Mouse (Mus musculus): ENCODE data around the gene Gjb5. TPM values are rescaled to one million over a fixed set of nuclear protein-coding genes. Genes with fewer than 3 reads are reported as not detected.

The Gjb5 gene
- total RNA-seq, 2 experiments from 2014 or later, result 0.53 to 0.55 TPM

DNA sequence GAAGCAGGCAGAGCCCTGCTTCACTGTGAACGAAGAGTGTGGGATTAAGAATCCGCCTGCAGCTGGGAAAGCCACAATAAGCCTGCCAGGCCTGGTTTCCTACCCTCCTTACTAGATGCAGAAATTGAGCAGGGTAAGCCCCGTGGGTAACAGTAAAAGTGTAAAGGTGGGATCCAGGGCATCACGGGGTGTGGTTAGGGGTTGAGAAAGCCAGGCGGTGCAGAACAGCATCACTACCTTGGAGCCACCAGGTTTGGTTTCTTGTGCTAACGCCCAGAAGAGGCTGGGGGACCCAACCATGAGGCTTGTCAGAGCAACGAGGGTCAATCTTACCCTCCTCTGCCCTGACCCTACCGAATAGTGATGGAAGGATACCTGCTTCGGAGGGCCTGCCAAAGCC, 43.4 kb downstream of the Gjb5 start:
- no peak for DNase-seq
- intact Hi-C loops (cut with DNase I), result loop anchor here (10.0 kb wide), 1 partner anchor 240 kb away; the partner anchor contains the start of gene Zmym6

DNA sequence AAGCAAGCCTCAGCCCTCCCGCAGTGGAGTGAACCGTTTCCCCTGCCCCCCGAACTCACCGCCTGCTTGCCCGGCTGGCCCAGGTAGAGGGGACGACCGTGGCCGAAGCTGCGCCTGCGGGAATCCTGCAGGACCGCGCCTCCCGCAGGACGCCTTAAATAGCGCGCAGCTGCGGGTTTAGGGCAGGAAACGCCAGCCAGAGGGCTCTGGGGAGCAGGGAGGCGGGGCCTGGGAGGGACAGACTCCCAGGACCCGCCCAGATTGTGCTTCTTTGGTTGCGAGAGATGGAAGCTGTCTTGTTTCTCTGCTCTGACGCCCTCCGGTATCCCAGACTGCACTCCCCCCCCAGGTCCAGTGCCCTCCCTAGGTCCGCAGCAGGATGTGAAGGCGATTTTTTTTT, 44.1 kb downstream of the Gjb5 start, which contains the start of gene Gja4:
Gja4 (minus strand) TSS at position 179 of the 400 bp plus-strand sequence.
- peak; percentile 87 for DNase-seq
- intact Hi-C loops (cut with DNase I), result loop anchor here (10.0 kb wide), 1 partner anchor 239 kb away; the partner anchor contains the start of gene Zmym6

DNA sequence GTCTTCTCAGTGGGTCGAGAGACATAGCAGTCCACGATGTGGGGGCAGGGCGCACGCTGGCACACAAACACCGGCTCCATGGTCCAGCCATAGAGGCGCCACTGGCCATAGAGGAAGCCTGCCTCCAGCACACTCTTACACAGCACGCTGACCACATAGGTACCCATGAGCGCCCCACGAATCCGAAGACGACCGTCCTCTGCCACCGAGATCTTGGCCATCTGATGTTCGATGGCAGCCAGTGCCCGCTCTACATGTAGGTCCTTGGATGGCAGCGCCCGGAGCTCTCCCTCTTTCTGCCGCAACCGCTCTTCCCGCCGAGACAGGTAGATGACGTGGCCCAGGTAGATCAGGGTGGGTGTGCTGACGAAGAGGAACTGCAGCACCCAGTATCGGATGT, 45.6 kb downstream of the Gjb5 start:
- intact Hi-C loops (cut with DNase I), result loop anchor here (10.0 kb wide), 1 partner anchor 238 kb away; the partner anchor contains the start of gene Zmym6
- no peak for DNase-seq

DNA sequence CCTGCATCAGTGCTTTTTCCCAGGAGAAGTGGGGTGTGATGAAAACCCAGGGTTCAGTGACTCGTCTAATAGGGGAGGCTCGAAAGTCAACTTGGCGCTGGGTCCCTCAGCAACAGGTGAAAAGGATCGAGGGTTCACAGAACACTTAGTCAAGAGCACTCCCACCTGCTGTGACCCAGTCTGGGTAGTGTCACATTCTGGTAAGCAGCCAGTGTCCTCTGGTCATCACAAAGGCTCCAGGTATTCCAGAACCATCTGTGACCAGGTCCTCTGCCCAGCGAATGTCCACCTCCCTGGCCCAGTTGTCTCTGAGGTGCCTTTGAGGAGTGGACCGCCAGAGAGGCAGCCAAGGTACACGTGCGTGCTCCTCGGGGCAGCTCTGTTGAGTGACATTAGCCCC, 46.4 kb downstream of the Gjb5 start:
- DNase-seq, result no peak

DNA sequence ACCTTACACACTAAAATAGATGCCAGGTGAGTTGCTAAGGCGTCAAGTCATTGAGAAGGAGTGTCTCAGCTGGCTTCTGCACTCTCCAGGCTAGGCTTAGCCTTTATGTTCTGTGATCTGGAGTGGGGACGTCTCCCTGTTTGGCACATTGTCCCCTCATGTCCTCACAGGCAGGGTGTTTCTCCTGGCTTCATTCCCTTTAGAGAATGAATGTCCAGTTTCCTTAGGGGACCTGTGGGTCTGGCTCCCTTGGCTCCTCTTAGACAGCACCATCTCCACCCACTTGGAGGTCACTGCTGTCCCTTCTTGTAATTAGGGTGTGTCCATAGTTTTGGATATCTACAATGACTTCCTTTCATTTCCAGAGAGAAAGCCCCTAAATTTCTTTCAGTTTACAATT, 51.1 kb downstream of the Gjb5 start:
- intact Hi-C loops (cut with DNase I), result no loop called here
- no peak for DNase-seq

More for the DNA sequence above, 46.4 kb downstream of the Gjb5 start:
- intact Hi-C loops (cut with DNase I), result loop anchor here (10.0 kb wide), 1 partner anchor 237 kb away; the partner anchor contains the start of gene Zmym6

Other genes starting within 250 kb of the Gjb5 start
- gene Tmem35b, start 234.5 kb downstream of the Gjb5 start, total RNA-seq (2021), result 1 to 10 TPM; 2.0 to 2.5 TPM
- gene Dlgap3, start 189.0 kb downstream of the Gjb5 start, total RNA-seq (2021), result under 1 TPM; 0.22 to 0.26 TPM
- 10 to 100 TPM; 40.9 to 46.2 TPM for gene Smim12, start 114.4 kb downstream of the Gjb5 start, total RNA-seq (2021)
- gene Gja4, start 44.1 kb downstream of the Gjb5 start, total RNA-seq (2021), result 10 to 100 TPM; 28.2 to 30.2 TPM
- under 1 TPM; 0.22 to 0.37 TPM for gene Gjb3, start 27.3 kb downstream of the Gjb5 start, total RNA-seq (2021)
- gene Gjb4, start 4.1 kb downstream of the Gjb5 start, total RNA-seq (2021), result not detected

All from heart, postnatal 10 days (tissue).